Mouse (Mus musculus): ENCODE data around the gene Gstt2.

Gene Gstt2

GRCm38 (mm10) chr10:75837248-75837759, at the start of gene Gstt2:
Gene Gstt2, minus strand, starts transcription at chr10:75837424.
- DNase-seq (ENCODE audit: low spot score): peak; percentile 96

DNA sequence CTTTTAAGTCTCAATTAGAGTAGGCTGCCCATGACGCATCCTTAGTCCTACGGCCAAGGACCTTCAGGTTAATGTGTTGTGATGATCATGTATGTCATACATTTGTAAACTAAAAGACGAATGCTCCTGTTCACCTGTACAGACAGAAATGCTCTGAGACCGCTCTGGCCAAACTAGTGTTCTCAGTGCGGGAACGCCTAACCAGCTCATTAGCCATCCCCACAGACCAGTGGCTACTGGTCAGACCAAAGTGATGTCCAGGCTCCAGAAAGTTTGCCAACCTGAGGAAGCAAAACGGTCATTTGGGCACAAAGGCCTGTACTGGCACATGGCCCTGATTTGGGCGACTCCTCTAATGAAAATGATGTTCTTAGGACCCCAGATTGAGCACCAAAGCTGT, 47.5 kb upstream of the Gstt2 start:
- DNase-seq (ENCODE audit: low spot score): no peak

GRCm38 (mm10) chr10:75883232-75883552, 46.0 kb upstream of the Gstt2 start:
- DNase-seq (ENCODE audit: low spot score): peak; percentile 86

- DNase-seq (ENCODE audit: low spot score): no peak
Measured at GRCm38 (mm10) chr10:75882433-75883231, 45.4 kb upstream of the Gstt2 start.

DNA sequence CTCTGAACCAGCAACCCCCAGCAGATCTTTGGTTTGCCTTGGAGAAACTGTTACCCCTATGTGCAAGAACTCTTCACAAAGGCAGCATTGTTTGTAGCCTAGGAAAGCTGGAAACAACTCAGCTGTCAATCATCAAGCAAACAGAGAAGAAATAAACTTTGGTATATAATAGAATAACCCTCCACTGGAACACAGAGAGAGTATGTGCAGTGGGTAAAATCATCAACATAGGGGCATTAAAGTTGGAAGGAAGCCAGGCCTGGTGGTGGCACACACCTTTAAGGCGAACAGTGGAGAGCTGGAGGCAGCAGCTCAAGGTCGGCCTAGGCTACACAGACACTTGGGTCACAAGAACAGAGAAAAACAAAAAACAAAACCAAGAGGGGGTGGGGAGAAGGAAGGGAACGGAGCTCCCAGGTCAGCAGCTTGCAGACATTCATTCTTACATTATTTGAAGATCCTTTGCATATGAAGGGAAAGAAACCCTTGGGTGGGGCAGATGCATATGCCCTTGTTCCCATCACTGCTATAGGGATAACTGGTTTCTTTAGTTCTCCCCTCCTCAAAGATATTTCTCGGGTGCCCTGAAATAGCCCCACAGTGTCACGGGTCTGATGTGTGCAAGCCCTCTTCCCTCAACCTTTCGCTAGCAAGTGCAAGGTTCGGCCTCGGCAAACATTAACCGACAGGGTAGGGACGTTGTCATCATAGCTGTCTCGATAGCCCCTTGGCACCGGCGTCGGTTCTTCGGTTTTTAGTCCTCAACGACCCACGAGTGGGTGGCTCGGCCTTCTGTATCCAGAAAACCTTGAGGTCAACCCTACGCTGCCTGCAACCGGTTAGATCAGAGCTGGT, 44.6 kb upstream of the Gstt2 start:
- peak; percentile 44 for DNase-seq (ENCODE audit: low spot score)

DNA sequence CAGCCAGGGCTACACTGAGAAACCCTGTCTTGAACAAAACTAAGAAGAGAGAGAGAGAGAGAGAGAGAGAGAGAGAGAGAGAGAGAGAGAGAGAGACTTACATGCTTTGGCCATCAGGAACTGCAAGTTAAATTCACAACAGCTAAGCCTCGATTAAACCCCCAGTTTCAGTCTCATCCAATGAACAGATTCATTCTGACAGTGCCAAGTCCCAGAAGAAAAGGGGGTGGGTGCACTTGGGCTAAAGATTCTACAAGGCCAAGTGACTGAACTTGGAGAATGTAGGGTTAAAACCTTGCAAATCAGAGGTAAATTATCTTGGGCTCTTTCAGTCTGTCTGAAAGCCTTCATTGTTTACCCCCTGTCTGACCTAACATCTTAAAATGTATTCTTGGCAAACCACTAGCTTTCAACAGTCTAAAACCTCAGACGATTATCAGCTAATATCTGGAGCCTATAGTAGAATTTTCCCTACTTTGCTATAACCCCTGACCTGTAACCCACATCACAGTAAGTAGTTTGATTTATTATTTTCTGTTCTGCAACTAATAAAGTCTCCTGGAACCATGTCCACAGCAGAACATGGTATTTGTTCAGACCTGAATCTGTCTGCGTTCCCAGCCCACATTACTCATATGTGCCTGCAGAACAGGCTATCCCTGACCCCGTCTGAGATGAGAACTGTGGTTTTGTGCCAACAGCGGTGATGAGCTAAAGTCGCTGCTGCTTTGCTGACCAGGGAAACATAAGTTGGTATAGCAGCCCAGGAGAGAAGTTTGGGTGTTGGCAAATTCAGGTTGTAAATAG, 43.8 kb upstream of the Gstt2 start:
- DNase-seq (ENCODE audit: low spot score): peak; percentile 40

GRCm38 (mm10) chr10:75880351-75880750, 43.1 kb upstream of the Gstt2 start:
- DNase-seq (ENCODE audit: low spot score): no peak

GRCm38 (mm10) chr10:75878836-75879235, 41.6 kb upstream of the Gstt2 start:
- no peak for DNase-seq (ENCODE audit: low spot score)

DNA sequence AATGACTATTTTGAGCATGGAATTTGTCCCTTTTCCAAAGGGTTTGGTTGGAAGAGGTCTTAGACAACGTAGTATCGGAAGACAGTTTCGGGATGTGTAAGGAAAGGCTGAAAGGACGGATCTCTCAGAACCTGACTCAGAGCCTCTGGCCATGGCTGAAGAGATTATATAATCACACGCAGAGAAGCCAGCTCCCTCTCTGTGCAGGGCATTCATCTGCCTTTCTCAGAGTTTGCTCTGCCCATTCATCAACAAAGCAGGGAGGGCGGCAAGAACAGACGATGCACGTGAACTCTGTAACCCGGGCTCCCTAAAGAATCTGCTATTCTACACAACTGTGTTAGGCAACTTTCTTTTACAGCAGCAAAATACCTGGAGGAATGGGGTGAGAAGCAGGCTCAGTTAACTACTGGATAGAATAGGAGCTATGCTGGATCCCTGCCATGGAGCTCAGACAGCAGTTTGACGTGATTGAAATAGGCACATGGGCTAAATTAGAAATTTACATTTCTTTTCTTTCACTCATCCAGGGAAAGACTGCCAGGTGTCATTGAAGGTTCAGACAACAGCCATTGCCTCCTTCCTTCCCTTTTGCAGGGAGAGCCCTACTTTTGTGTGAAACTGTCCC, 36.4 kb upstream of the Gstt2 start:
- no peak for DNase-seq (ENCODE audit: low spot score)

DNA sequence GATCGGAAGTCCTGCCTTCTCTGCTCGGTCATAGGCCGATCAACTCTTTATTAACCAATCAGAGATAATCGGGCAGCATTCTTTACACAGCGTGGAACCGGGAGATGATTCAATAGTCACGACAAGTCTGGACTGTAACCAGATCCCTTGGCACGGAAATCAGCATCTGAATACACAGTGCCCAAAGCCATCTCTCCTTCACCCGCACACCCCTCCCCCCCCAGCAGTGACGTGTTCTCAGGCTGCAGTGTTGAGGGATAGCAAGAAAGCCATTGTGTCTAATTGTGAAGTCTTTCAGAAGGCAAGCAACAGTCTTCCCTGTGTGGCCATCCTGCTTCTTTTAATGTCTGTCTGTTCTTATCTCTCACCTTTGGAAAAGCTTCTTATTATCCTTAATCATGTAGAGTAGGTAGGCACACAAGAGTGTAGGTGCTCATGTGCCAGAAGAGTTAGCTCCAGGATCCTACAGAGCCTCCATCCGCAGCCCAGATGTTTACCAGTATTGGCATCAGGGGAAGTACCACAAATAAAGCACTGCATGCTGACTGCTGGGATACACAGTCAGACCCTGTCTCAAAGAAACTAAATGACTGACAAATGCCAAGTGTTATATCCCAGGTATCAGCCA, 35.8 kb upstream of the Gstt2 start:
- DNase-seq (ENCODE audit: low spot score): peak; percentile 82

GRCm38 (mm10) chr10:75872025-75872914, 35.0 kb upstream of the Gstt2 start:
- no peak for DNase-seq (ENCODE audit: low spot score)

GRCm38 (mm10) chr10:75861587-75861986, 24.4 kb upstream of the Gstt2 start:
- no peak for DNase-seq (ENCODE audit: low spot score)

- DNase-seq (ENCODE audit: low spot score): peak; percentile 60
Measured at GRCm38 (mm10) chr10:75860746-75861145, 23.5 kb upstream of the Gstt2 start.

GRCm38 (mm10) chr10:75859786-75860470, 22.7 kb upstream of the Gstt2 start, which contains the start of gene Mif:
Gene Mif, minus strand, starts transcription at chr10:75860240.
- DNase-seq (ENCODE audit: low spot score): peak; percentile 90

DNA sequence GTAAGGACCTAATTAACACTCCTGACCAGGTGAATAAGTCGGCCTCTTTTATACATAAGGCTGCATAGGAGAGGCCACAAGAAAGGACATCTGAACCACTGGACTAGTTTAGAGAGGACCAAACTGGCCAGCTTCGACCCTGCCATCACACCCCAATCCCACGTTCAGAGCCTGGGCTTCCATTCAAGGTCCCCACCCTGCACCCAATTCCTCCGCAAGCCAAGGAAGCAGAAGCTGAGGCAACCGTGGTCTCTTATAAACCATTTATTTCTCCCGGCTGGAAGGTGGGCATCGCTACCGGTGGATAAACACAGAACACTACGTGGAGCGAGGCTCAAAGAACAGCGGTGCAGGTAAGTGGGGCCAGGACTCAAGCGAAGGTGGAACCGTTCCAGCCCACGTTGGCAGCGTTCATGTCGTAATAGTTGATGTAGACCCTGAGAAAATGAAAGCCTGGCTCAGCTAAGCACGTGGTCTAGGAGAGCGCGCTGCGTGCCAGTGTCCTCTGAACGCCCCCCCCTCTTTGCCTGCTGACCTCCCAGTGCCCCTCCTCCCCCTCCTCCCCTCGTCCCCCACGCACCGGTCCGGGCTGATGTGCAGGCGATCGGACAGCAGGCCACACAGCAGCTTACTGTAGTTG, 22.0 kb upstream of the Gstt2 start:
- DNase-seq (ENCODE audit: low spot score): peak; percentile 67

GRCm38 (mm10) chr10:75857598-75857997, 20.4 kb upstream of the Gstt2 start:
- DNase-seq (ENCODE audit: low spot score): no peak

DNA sequence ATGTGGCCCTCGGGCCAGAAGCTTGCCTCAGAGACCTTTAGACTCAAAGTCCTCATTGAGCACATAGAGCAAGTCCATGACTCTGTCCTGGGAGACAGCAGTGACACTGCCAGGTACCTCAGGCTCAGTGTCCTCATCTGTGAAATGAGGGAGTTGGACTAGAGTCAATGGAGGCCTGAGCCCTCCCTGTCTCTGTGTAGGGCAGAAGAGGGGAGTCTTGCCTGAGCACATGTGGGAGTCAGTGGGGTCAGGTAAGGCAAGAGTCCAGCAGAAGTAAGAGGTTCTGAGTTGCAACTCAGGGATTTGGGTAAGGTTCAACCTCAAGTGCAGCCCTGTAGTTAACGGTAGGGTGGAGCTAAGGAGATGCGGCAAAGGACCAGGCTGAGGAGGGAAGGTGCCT, 19.8 kb upstream of the Gstt2 start:
- DNase-seq (ENCODE audit: low spot score): no peak

DNA sequence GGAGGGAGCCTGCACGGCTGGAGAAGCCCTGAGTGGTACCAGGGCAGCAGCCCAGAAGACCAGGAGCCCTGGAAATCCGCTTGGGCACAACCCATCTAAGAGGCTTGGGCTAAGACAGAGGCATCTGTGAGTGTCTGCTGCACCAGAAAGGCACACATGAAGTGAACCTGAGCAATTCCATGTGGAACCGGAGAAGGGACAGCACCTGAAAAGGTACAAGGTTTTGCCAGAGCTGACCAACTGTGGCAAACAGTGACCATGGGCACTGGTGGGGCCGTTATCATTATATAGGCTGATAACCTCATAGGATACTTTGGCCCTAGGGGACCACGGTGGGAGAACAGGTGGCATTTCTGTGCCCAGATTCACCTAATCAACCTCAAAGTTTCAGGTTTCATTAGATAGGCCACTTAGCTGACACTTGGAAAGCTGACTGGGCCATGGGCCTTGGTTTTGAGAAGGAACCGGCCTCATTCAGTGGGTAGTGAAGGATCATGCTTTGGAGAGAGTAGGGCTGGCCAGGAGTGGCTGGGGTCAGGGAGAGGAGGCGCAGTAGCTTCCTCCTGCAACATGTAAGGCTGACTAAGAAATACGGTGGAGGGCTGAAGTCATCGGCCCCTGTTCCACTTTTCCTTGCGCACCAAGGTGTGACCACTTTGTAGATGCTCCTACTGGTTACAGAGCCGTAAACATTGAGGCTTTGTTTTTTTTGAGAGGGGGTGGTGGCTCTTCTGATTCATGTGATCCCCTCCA, 19.1 kb upstream of the Gstt2 start:
- no peak for DNase-seq (ENCODE audit: low spot score)

Measured in testis, postnatal 10 days (tissue).